Mouse (Mus musculus): ENCODE data around the gene Olfr1157.

Gene Olfr1157

GRCm38 (mm10) chr2:87968199-87968598 lies at the start of gene Olfr1157:
Gene Olfr1157 (minus strand): TSS chr2:87968299.
- DNase-seq = no peak

- DNase-seq = no peak
These were observed 39.6 kb upstream of the Olfr1157 start, which contains the start of gene Olfr1160 for GRCm38 (mm10) chr2:88007515-88008318. Gene Olfr1160 (minus strand): TSS chr2:88008268.

- DNase-seq = no peak
These were observed 21.7 kb upstream of the Olfr1157 start, which contains the start of gene Olfr1158 for GRCm38 (mm10) chr2:87989813-87990212. Gene Olfr1158 (plus strand): TSS chr2:87990113.

- no peak for DNase-seq
These were observed 6.5 kb upstream of the Olfr1157 start, which contains the start of gene Olfr74 for GRCm38 (mm10) chr2:87974563-87974962. Gene Olfr74 (minus strand): TSS chr2:87974663.

GRCm38 (mm10) chr2:87953000-87953399 lies 15.1 kb downstream of the Olfr1157 start, which contains the start of gene Olfr1156:
Gene Olfr1156 (minus strand): TSS chr2:87953100.
- no peak for DNase-seq

- DNase-seq = no peak
These were observed 23.1 kb downstream of the Olfr1157 start, which contains the start of gene Olfr1155 for GRCm38 (mm10) chr2:87945037-87945436. Gene Olfr1155 (minus strand): TSS chr2:87945137.
